Mouse (Mus musculus) kidney, adult 9 months (tissue): ENCODE data around the gene Olig2.
A peak's percentile ranks its signal among the peaks of the same experiment; 100 is the strongest.

ENCODE experiments used
- DNase-seq: peaks from one replicate; pipeline ENCODE4 v3.0.0; 2022

Gene Olig2

GRCm38 (mm10) chr16:91226883-91227759 is 1.9 kb downstream of the Olig2 start:
- DNase-seq, result no peak

- no peak for DNase-seq
Measured at GRCm38 (mm10) chr16:91227760-91228043, 2.4 kb downstream of the Olig2 start.

GRCm38 (mm10) chr16:91228238-91229071 is 3.2 kb downstream of the Olig2 start:
- DNase-seq, result no peak

- no peak for DNase-seq
Measured at GRCm38 (mm10) chr16:91229072-91229348, 3.8 kb downstream of the Olig2 start.

GRCm38 (mm10) chr16:91229643-91230042 is 4.4 kb downstream of the Olig2 start:
- DNase-seq, result no peak

GRCm38 (mm10) chr16:91231781-91232469 is 6.7 kb downstream of the Olig2 start:
- DNase-seq, result no peak

GRCm38 (mm10) chr16:91232470-91233240 is 7.4 kb downstream of the Olig2 start:
- DNase-seq, result no peak

GRCm38 (mm10) chr16:91233241-91233944 is 8.1 kb downstream of the Olig2 start:
- no peak for DNase-seq

- no peak for DNase-seq
Measured at GRCm38 (mm10) chr16:91239024-91239423, 13.8 kb downstream of the Olig2 start.

GRCm38 (mm10) chr16:91246292-91246691 is 21.0 kb downstream of the Olig2 start:
- no peak for DNase-seq

GRCm38 (mm10) chr16:91255419-91256164 is 30.3 kb downstream of the Olig2 start:
- peak; percentile 32 for DNase-seq

GRCm38 (mm10) chr16:91258956-91259355 is 33.7 kb downstream of the Olig2 start:
- DNase-seq, result no peak

- no peak for DNase-seq
Measured at GRCm38 (mm10) chr16:91260861-91261260, 35.6 kb downstream of the Olig2 start.

- DNase-seq, result no peak
Measured at GRCm38 (mm10) chr16:91262467-91263220, 37.4 kb downstream of the Olig2 start.

- no peak for DNase-seq
Measured at GRCm38 (mm10) chr16:91265972-91266371, 40.7 kb downstream of the Olig2 start.

- DNase-seq, result no peak
Measured at GRCm38 (mm10) chr16:91268724-91269452, 43.6 kb downstream of the Olig2 start.

- DNase-seq, result peak; percentile 13
Measured at GRCm38 (mm10) chr16:91269468-91270211, 44.4 kb downstream of the Olig2 start, which contains the start of gene Olig1. Gene Olig1 (plus strand): TSS chr16:91269772.

GRCm38 (mm10) chr16:91270212-91270971 is 45.1 kb downstream of the Olig2 start:
- DNase-seq, result no peak
